Mouse (Mus musculus) granulocyte monocyte progenitor cell, adult 5-6 weeks (primary cell): Measurements from ENCODE around the gene Gm10945. TPM values are rescaled to one million over a fixed set of nuclear protein-coding genes. Genes with fewer than 3 reads are reported as not detected.
A peak's percentile ranks its signal among the peaks of the same experiment; 100 is the strongest.

ENCODE experiments used
- ATAC-seq: replicated peaks from 2 replicates; pipeline ENCODE4 v1.8.0; 2016; ENCODE audit warnings: mild to moderate bottlenecking, moderate TSS enrichment, inconsistent platforms; ENCODE audit not compliant: poor library complexity, severe bottlenecking
- total RNA-seq, 2 experiments: library from RNA; stranded (forward) in 1 of 2; stranded (reverse) in 1 of 2; fragments of 200-712, 200-1000 nt in 1 of 2; fragments of >200 nt in 1 of 2; fragmentation: Nextera tagmentation in 1 of 2; gene quantifications; 2 replicates each; pipeline ENCODE4 v1.2.3; 2014 to 2017

Gm10945 gene
- total RNA-seq (2014; fragmentation: Nextera tagmentation) (not detected in 2 replicates), total RNA-seq (2017) (not detected in 2 replicates)

GRCm38 (mm10) chr10:6761287-6761811 is at the start of gene Gm10945:
Gene Gm10945 (minus strand): TSS chr10:6761761.
- ATAC-seq: no peak; the same call in 1 of the 2 replicates

GRCm38 (mm10) chr10:6790226-6790625 is 28.7 kb upstream of the Gm10945 start:
- no peak for ATAC-seq

- ATAC-seq: peak; percentile 65
Observed at GRCm38 (mm10) chr10:6788517-6789237, 27.1 kb upstream of the Gm10945 start.

- no peak for ATAC-seq
Observed at GRCm38 (mm10) chr10:6758206-6758605, 3.4 kb downstream of the Gm10945 start, which contains the start of gene Oprm1. Gene Oprm1 (plus strand): TSS chr10:6758506.

- ATAC-seq: peak; percentile 99
Observed at GRCm38 (mm10) chr10:6753375-6753774, 8.2 kb downstream of the Gm10945 start.

GRCm38 (mm10) chr10:6728469-6728868 is 33.1 kb downstream of the Gm10945 start:
- no peak for ATAC-seq

GRCm38 (mm10) chr10:6723765-6724164 is 37.8 kb downstream of the Gm10945 start:
- ATAC-seq: no peak

- peak; percentile 96 for ATAC-seq
Observed at GRCm38 (mm10) chr10:6717181-6717948, 44.2 kb downstream of the Gm10945 start.

- no peak for ATAC-seq
Observed at GRCm38 (mm10) chr10:6705226-6705885, 56.2 kb downstream of the Gm10945 start.

GRCm38 (mm10) chr10:6694218-6694850 is 67.2 kb downstream of the Gm10945 start:
- ATAC-seq: peak; percentile 88

Other genes with a start within 250 kb of the Gm10945 start
- not detected in 2 replicates for gene Oprm1, start 3.3 kb downstream of the Gm10945 start, total RNA-seq (2014; fragmentation: Nextera tagmentation)
- not detected in 2 replicates for gene Oprm1, start 3.3 kb downstream of the Gm10945 start, total RNA-seq (2017)